Mouse (Mus musculus): ENCODE results near the gene Fhod1.
"Not testable (repeated sequence)": the region's sequence is repeated elsewhere in the genome, so short reads cannot be mapped to it uniquely, and the experiment has no call there.

Gene Fhod1

GRCm38 (mm10) chr8:105294776-105295175, 53.0 kb downstream of the Fhod1 start:
- DNase-seq = no peak

- DNase-seq = no peak
Measured at GRCm38 (mm10) chr8:105293405-105293804, 54.3 kb downstream of the Fhod1 start.

- no peak for DNase-seq
Measured at GRCm38 (mm10) chr8:105292471-105292870, 55.3 kb downstream of the Fhod1 start.

- DNase-seq = not testable (repeated sequence)
Measured at GRCm38 (mm10) chr8:105291802-105292201, 56.0 kb downstream of the Fhod1 start.

- not testable (repeated sequence) for DNase-seq
Measured at GRCm38 (mm10) chr8:105291364-105291763, 56.4 kb downstream of the Fhod1 start.

- peak; percentile 98 for DNase-seq
Measured at GRCm38 (mm10) chr8:105290554-105291314, 57.0 kb downstream of the Fhod1 start.

GRCm38 (mm10) chr8:105289805-105290460, 57.8 kb downstream of the Fhod1 start, which contains the start of gene 4931428F04Rik:
Gene 4931428F04Rik, minus strand, starts transcription at chr8:105289864.
- DNase-seq = peak; percentile 50

GRCm38 (mm10) chr8:105288958-105289732, 58.6 kb downstream of the Fhod1 start:
- peak; percentile 93 for DNase-seq

- no peak for DNase-seq
Measured at GRCm38 (mm10) chr8:105288231-105288630, 59.5 kb downstream of the Fhod1 start.

GRCm38 (mm10) chr8:105286907-105287306, 60.8 kb downstream of the Fhod1 start:
- no peak for DNase-seq

- no peak for DNase-seq
Measured at GRCm38 (mm10) chr8:105285514-105285913, 62.2 kb downstream of the Fhod1 start.

GRCm38 (mm10) chr8:105283074-105283473, 64.7 kb downstream of the Fhod1 start:
- peak; percentile 80 for DNase-seq

- no peak for DNase-seq
Measured at GRCm38 (mm10) chr8:105282239-105282638, 65.5 kb downstream of the Fhod1 start.

GRCm38 (mm10) chr8:105281821-105282220, 65.9 kb downstream of the Fhod1 start:
- peak; percentile 64 for DNase-seq

- DNase-seq = no peak
Measured at GRCm38 (mm10) chr8:105280567-105280966, 67.2 kb downstream of the Fhod1 start.

Data from lung, postnatal 14 days (tissue).